Mouse (Mus musculus) MEL (cell line): Measurements from ENCODE around the gene Rora. TPM values are rescaled to one million over a fixed set of nuclear protein-coding genes. Genes with fewer than 3 reads are reported as not detected.

ENCODE experiments used
- DNase-seq: peaks from one replicate; pipeline ENCODE4 v3.0.0; 2011; ENCODE audit warnings: low read depth, low spot score
- H3K27ac ChIP-seq: 2 replicates; pipeline ENCODE4 v1.5.1; 2012; ENCODE audit warnings: low read depth, mild to moderate bottlenecking, control low read depth, low read length, moderate library complexity; ENCODE audit not compliant: control insufficient read depth
- H3K27me3 ChIP-seq, 2 experiments: fragments of 150-350 bp in 1 of 2; sonication (generic) in 1 of 2; 2 replicates each; pipeline ENCODE4 v1.6.1; 2012; ENCODE audit warnings: low read length in 2 of 2, mild to moderate bottlenecking in 2 of 2, improper control_type of control experiment in 1 of 2, moderate library complexity in 1 of 2; ENCODE audit not compliant: insufficient read depth in 2 of 2, control insufficient read depth in 1 of 2
- H3K36me3 ChIP-seq, 2 experiments: 2 replicates each; pipeline ENCODE4 v1.6.1; 2012 to 2014; ENCODE audit warnings: low read length in 2 of 2, improper control_type of control experiment in 1 of 2, inconsistent platforms in 1 of 2, mild to moderate bottlenecking in 1 of 2; ENCODE audit not compliant: insufficient read depth in 2 of 2, control insufficient read depth in 1 of 2
- H3K4me1 ChIP-seq, 2 experiments: fragments of 150-350 bp in 1 of 2; sonication (generic) in 1 of 2; 2 replicates each; pipeline ENCODE4 v1.6.1; 2012; ENCODE audit warnings: low read length in 2 of 2, improper control_type of control experiment in 1 of 2, mild to moderate bottlenecking in 1 of 2; ENCODE audit not compliant: insufficient read depth in 2 of 2, control insufficient read depth in 1 of 2
- H3K4me3 ChIP-seq, 2 experiments: fragments of 150-350 bp in 1 of 2; sonication (generic) in 1 of 2; 2 replicates each; pipeline ENCODE4 v1.5.1; 2012; ENCODE audit warnings: low read depth in 2 of 2, low read length in 2 of 2, mild to moderate bottlenecking in 2 of 2, moderate library complexity in 2 of 2, control low read depth in 1 of 2, improper control_type of control experiment in 1 of 2; ENCODE audit not compliant: control insufficient read depth in 1 of 2, insufficient read depth in 1 of 2
- H3K79me2 ChIP-seq: 2 replicates; pipeline ENCODE4 v1.6.1; 2012; ENCODE audit warnings: mild to moderate bottlenecking, low read length, moderate library complexity; ENCODE audit not compliant: control insufficient read depth, poor library complexity, insufficient read depth
- H3K9ac ChIP-seq: 2 replicates; pipeline ENCODE4 v1.6.1; 2012; ENCODE audit warnings: low read depth, mild to moderate bottlenecking, control low read depth, low read length, moderate library complexity; ENCODE audit not compliant: control insufficient read depth, poor library complexity, severe bottlenecking
- H3K9me3 ChIP-seq: fragments of 150-350 bp; sonication (generic); replicated peaks from 2 replicates; pipeline ENCODE4 v1.6.1; 2012; ENCODE audit warnings: mild to moderate bottlenecking, low read length, improper control_type of control experiment, moderate library complexity; ENCODE audit not compliant: insufficient read depth
- E2F4 ChIP-seq: IDR thresholded peaks from 2 replicates; pipeline ENCODE4 v1.6.1; 2011; ENCODE audit warnings: low read depth, low read length, improper control_type of control experiment, borderline replicate concordance
- ELF1 ChIP-seq: IDR thresholded peaks from 2 replicates; pipeline ENCODE4 v1.6.1; 2014; ENCODE audit warnings: low read depth, mild to moderate bottlenecking, inconsistent platforms, low read length, improper control_type of control experiment, moderate library complexity
- GABPA ChIP-seq: IDR thresholded peaks from 2 replicates; pipeline ENCODE4 v1.6.1; 2012; ENCODE audit warnings: low read depth, mild to moderate bottlenecking, inconsistent platforms, low read length, improper control_type of control experiment, moderate library complexity
- GATA1 ChIP-seq: IDR thresholded peaks from 2 replicates; pipeline ENCODE4 v1.6.1; 2011; ENCODE audit warnings: low read depth, low read length, improper control_type of control experiment
- HCFC1 ChIP-seq: IDR thresholded peaks from 2 replicates; pipeline ENCODE4 v1.6.1; 2012; ENCODE audit warnings: low read depth, mild to moderate bottlenecking, inconsistent platforms, low read length, improper control_type of control experiment, moderate library complexity
- JUND ChIP-seq: IDR thresholded peaks from 2 replicates; pipeline ENCODE4 v1.6.1; 2011; ENCODE audit warnings: low read depth, mild to moderate bottlenecking, improper control_type of control experiment, low read length
- KAT2A ChIP-seq: conservative IDR thresholded peaks from 2 replicates; pipeline ENCODE4 v1.6.1; 2012; ENCODE audit warnings: low read depth, low read length, improper control_type of control experiment, inconsistent platforms
- MAX ChIP-seq: IDR thresholded peaks from 2 replicates; pipeline ENCODE4 v1.6.1; 2011; ENCODE audit warnings: low read length, improper control_type of control experiment
- MXI1 ChIP-seq: IDR thresholded peaks from 2 replicates; pipeline ENCODE4 v1.6.1; 2011; ENCODE audit warnings: mild to moderate bottlenecking, low read depth, low read length, improper control_type of control experiment
- MYC ChIP-seq: IDR thresholded peaks from 2 replicates; pipeline ENCODE4 v1.6.1; 2011; ENCODE audit warnings: low read depth, mild to moderate bottlenecking, low read length, improper control_type of control experiment, moderate library complexity
- NRF1 ChIP-seq: IDR thresholded peaks from 2 replicates; pipeline ENCODE4 v1.6.1; 2014; ENCODE audit warnings: low read depth, mild to moderate bottlenecking, inconsistent platforms, low read length, improper control_type of control experiment, moderate library complexity; ENCODE audit not compliant: poor library complexity, insufficient read depth, severe bottlenecking
- POLR2AphosphoS5 ChIP-seq: IDR thresholded peaks from 2 replicates; pipeline ENCODE4 v1.6.1; 2012; ENCODE audit warnings: low read depth, borderline replicate concordance, mild to moderate bottlenecking, inconsistent platforms, low read length, moderate library complexity, mixed read lengths
- SIN3A ChIP-seq: IDR thresholded peaks from 2 replicates; pipeline ENCODE4 v1.6.1; 2012; ENCODE audit warnings: low read length, improper control_type of control experiment, inconsistent platforms
- SMC3 ChIP-seq: IDR thresholded peaks from 2 replicates; pipeline ENCODE4 v1.6.1; 2011; ENCODE audit warnings: low read depth, low read length, improper control_type of control experiment
- TAL1 ChIP-seq: IDR thresholded peaks from 2 replicates; pipeline ENCODE4 v1.6.1; 2012; ENCODE audit warnings: mild to moderate bottlenecking, inconsistent platforms, low read length, moderate library complexity, mixed read lengths
- TCF12 ChIP-seq: IDR thresholded peaks from 2 replicates; pipeline ENCODE4 v1.6.1; 2014; ENCODE audit warnings: low read depth, mild to moderate bottlenecking, inconsistent platforms, low read length, improper control_type of control experiment, moderate library complexity
- UBTF ChIP-seq: IDR thresholded peaks from 2 replicates; pipeline ENCODE4 v1.6.1; 2012; ENCODE audit warnings: low read depth, mild to moderate bottlenecking, inconsistent platforms, low read length, improper control_type of control experiment, moderate library complexity, borderline replicate concordance; ENCODE audit not compliant: insufficient read depth
- USF1 ChIP-seq: IDR thresholded peaks from 2 replicates; pipeline ENCODE4 v1.6.1; 2014; ENCODE audit warnings: low read depth, mild to moderate bottlenecking, inconsistent platforms, low read length, improper control_type of control experiment, moderate library complexity
- USF2 ChIP-seq, 2 experiments: IDR thresholded peaks; 2 replicates each; pipeline ENCODE4 v1.6.1; 2011 to 2012; ENCODE audit warnings: improper control_type of control experiment in 2 of 2, low read length in 2 of 2, borderline replicate concordance in 1 of 2, inconsistent platforms in 1 of 2, low read depth in 1 of 2, mild to moderate bottlenecking in 1 of 2; ENCODE audit not compliant: insufficient read depth in 1 of 2
- ZMIZ1 ChIP-seq: IDR thresholded peaks from 2 replicates; pipeline ENCODE4 v1.6.1; 2012; ENCODE audit warnings: low read depth, mild to moderate bottlenecking, inconsistent platforms, low read length, improper control_type of control experiment, moderate library complexity
- polyA plus RNA-seq, 2 experiments: library from polyadenylated mRNA; stranded (reverse) in 1 of 2; unstranded in 1 of 2; fragments of >175 nt in 1 of 2; fragments of >200 nt in 1 of 2; gene quantifications; 2 replicates each; pipeline versions ENCODE4 v1.2.1 to v1.2.4; 2012; ENCODE audit warnings: low replicate concordance in 2 of 2, low read depth in 1 of 2; ENCODE audit not compliant: insufficient read length in 2 of 2, insufficient read depth in 1 of 2, missing spikeins in 1 of 2
- total RNA-seq: library from RNA; depleted of rRNA; stranded (reverse); fragments of 300-350 nt; gene quantifications from 2 replicates; pipeline ENCODE4 v1.2.3, GENCODE M21; 2012

The Rora gene
- total and polyA plus RNA-seq, 3 experiments = not detected

DNA sequence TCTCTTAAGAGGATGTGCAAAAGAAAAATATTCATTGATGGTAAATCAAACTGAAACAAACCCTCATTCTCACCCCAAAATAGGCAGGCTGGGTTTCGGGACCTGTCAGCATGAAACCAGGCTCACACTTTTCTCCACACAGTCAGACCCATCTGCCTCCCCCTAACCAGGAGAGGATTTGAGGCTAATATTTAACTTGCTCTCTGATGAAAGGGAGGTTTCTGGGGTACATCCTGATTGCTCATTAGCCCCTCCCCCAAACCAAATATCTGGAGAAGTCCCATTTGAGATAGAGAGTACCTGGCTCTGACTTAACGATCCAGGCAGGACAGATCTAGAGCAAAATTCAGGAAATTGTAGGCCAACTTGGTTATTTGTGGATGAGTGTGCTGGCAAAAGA is 320.9 kb downstream of the Rora start:
- no peaks in the 10 kb centered on the region for H3K27me3 ChIP-seq
- H3K79me2 ChIP-seq = no peaks in the 10 kb centered on the region
- no peaks in the 10 kb centered on the region for H3K36me3 ChIP-seq
- H3K9me3 ChIP-seq = no peaks in the 10 kb centered on the region
- no peak overlapping the region for H3K4me3 ChIP-seq
- no peak for DNase-seq
- TF ChIP-seq USF1 (no peak), TAL1 (no peak), ZMIZ1 (no peak), USF2 (IDR thresholded peaks at IDR 0.05; ENCODE audit: borderline replicate concordance in 1 of 2, insufficient read depth in 1 of 2, low read depth in 1 of 2, low read length in 2 of 2) (no peak), NRF1 (no peak), HCFC1 (no peak), MYC (no peak), MAX (no peak)
- H3K4me1 ChIP-seq = no peaks in the 10 kb centered on the region
- H3K9ac ChIP-seq = no peak overlapping the region
- H3K27ac ChIP-seq = no peak overlapping the region

DNA sequence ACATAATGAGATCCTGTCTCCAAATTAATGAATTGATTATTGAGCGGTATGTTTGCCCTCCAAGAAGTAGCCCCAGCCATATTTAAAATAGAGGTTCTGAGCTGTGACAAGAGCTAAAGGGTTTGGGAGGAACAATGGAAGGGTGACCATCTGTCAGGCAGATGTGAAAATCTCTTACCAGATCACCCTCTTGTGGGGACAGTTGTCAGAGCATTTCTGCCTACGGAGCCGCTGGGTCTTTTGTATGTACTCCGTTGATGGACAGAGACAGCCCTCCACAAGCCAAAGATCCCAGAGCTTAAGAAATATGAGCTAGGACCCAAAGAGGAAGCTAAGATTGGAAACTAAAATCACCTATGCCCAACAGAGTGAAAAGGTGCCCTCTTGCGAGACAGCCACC is 322.6 kb downstream of the Rora start:
- Histone ChIP-seq H3K4me3 (no peak overlapping the region), H3K27me3 (no peaks in the 10 kb centered on the region), H3K4me1 (no peaks in the 10 kb centered on the region), H3K9ac (no peak overlapping the region), H3K9me3 (no peaks in the 10 kb centered on the region), H3K36me3 (no peaks in the 10 kb centered on the region), H3K79me2 (no peaks in the 10 kb centered on the region), H3K27ac (no peak overlapping the region)
- TF ChIP-seq GABPA (no peak), SMC3 (no peak), GATA1 (no peak), JUND (no peak), KAT2A (no peak), MAX (no peak), UBTF (no peak), SIN3A (no peak), NRF1 (no peak), TAL1 (no peak), MXI1 (no peak), TCF12 (no peak), E2F4 (no peak), USF1 (no peak), POLR2AphosphoS5 (no peak), ELF1 (no peak)
- DNase-seq = no peak
